Mouse (Mus musculus) layer of hippocampus, postnatal 25 days (tissue): Measurements from ENCODE around the gene Cacng4. TPM values are rescaled to one million over a fixed set of nuclear protein-coding genes. Genes with fewer than 3 reads are reported as not detected.

ENCODE experiments used
- DNase-seq, 2 experiments: peaks; one replicate each; pipeline ENCODE4 v3.0.0; 2022; ENCODE audit warnings: mixed read lengths in 2 of 2, low spot score in 1 of 2; ENCODE audit errors: extremely low spot score in 1 of 2
- total RNA-seq, 2 experiments: library from RNA; stranded (reverse); gene quantifications; 2 replicates each; pipeline ENCODE4 v1.2.3; 2021

The Cacng4 gene
- 10 to 100 TPM; 30.8 to 32.5 TPM for total RNA-seq

DNA sequence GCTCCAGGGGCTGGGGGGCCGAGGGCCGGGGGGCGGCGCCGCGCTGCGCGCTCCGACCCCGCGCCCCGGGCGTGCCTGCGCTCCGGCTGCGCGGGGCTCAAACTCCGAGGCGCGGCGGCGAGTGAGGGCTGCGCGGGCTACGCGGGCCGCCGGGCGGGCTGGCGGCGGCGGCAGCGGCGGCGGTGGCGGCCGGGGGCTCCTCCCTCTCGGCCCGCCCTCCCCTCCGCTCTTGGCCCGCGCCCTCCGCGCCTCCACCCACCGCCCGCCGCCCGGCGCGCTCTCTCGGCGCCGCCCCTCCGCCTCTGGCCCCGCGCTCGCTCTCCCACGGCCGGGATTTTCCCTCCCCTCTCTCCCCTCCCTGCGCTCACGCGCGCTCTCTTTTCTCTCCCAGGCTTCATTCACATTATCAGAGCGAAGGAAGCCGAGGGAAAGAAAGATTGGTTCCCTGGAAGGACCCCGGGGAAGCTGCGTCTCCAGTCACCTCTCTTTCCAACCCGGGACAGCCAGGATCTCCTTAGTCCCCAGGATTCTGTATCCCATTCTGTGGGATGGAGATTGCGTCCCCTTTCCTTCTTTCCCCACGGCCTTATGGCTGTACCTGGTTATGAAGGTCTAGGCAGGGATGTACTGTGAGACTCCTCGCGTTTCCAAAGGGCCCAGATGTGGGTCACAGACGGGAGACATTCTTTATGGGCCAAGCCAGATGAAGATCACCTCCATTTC, at the start of gene Cacng4:
Cacng4 (minus strand) TSS at position 11 of the 723 bp plus-strand sequence.
- peak in 1 of 2 experiments; percentile 21 for DNase-seq

GRCm38 (mm10) chr11:107833351-107834040, 39.1 kb upstream of the Cacng4 start:
- no peak for DNase-seq

- DNase-seq = no peak
Observed at GRCm38 (mm10) chr11:107817196-107817595, 22.8 kb upstream of the Cacng4 start.

DNA sequence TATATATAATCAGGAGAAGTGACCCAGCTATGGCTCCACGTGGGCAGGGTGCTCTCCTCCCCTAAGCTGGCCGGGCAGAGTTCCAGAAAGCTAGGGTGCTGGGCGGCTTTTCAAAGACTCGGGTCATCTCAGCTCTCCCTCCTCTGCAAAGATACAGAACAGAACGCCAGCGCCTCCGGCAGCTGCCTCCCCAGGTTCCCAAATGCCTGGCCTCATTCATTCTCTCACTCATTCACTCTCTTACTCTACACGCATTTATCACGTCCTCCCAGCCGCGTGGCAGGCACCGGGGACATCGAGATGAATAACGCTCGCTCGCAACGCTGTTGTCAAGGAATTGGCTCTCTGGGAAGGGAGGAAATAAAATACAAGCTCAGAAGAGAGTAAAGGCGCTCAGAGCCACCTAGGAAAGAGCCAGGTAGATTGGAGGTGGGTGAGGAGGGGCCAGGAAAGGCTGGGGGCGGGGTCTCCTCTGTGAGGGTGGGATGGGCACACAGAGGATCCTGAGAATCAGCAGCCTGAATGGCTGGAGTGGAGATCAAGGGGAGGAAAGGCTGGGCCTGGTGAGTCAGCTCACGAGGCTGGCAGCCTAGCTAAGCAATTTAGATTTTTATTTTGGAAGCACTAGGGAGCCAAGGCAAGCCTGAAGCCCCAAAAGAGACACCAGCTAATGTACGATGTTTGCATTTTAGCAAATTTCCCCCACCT, 18.7 kb upstream of the Cacng4 start:
- DNase-seq = no peak

- no peak for DNase-seq
Observed at GRCm38 (mm10) chr11:107812429-107812828, 18.1 kb upstream of the Cacng4 start.

GRCm38 (mm10) chr11:107808508-107808907, 14.2 kb upstream of the Cacng4 start:
- DNase-seq = peak in 1 of 2 experiments; percentile 34

DNA sequence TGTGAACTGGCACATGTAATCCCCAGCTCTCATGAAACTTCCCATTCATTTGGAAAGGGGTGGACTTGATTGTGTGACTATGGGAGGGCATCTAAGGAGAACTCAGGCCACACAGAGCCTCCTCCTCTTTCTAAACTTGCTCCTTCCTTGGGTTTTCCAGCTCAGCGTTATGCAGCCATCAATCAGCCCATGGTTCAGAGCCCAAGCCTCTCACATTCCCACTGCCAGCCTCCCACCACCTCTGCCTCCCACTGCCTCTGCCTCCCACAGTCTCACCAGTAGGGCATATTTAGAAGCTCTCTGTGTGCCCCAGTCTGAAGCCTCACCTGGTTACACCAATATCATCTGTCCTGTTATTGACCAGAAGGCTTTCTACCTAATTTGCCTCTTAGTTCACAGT, 11.7 kb upstream of the Cacng4 start:
- DNase-seq = no peak

- DNase-seq = no peak
Observed at GRCm38 (mm10) chr11:107801946-107802345, 7.6 kb upstream of the Cacng4 start.

- DNase-seq = no peak
Observed at GRCm38 (mm10) chr11:107799331-107799730, 5.0 kb upstream of the Cacng4 start.

DNA sequence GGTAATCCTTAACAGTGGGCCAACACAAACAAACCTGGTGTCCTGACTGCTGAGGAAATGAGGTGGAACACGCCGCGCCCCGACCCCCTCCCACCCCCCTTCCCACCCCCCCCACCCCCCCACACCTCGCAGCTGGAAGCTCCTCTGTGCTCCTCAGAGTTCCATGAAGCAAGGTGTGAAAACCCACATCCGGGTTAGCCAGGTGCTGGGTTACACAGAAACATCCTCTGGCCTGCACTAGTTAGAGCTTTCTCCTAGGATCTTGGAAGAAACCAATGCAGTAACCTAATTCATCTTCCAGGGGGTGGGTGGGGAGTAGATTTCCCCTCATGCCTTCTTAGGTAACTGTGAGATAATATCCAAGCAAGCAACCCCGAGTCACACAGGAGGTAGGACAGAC, 2.0 kb upstream of the Cacng4 start:
- DNase-seq = no peak

DNA sequence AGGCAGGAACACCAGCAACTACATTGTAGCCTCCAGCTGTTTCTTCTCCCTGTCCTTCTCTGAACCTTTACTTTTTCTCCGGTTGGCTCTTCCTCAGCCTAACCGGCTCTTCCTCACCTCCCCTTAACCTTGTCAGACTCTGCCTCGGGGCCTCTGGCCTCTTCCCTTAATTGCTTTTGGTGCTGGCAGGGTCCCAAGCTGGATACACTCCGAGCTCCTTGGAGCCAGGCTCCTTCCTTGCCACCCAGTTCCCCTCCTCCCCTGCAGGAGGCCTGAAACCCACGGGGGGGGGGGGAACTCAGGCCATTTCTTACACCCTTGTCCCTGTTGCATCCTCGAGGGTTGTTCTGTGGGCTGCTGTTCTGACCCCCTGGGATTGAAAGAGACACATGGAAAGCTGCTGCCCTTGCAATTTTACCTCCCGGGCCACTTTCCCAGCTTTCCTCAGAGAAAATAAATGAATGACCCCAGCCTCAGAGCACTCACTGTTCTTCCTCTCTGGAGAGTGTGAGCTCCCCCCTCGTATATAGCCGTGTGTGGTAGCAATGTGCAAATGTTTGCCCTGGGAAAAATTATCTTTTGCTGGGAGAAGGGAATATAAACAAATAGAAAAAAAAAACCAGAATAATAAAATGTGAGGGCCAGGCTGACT, 1.2 kb upstream of the Cacng4 start:
- DNase-seq = no peak

- DNase-seq = no peak
Observed at GRCm38 (mm10) chr11:107794103-107794493, 259 bp downstream of the Cacng4 start.

DNA sequence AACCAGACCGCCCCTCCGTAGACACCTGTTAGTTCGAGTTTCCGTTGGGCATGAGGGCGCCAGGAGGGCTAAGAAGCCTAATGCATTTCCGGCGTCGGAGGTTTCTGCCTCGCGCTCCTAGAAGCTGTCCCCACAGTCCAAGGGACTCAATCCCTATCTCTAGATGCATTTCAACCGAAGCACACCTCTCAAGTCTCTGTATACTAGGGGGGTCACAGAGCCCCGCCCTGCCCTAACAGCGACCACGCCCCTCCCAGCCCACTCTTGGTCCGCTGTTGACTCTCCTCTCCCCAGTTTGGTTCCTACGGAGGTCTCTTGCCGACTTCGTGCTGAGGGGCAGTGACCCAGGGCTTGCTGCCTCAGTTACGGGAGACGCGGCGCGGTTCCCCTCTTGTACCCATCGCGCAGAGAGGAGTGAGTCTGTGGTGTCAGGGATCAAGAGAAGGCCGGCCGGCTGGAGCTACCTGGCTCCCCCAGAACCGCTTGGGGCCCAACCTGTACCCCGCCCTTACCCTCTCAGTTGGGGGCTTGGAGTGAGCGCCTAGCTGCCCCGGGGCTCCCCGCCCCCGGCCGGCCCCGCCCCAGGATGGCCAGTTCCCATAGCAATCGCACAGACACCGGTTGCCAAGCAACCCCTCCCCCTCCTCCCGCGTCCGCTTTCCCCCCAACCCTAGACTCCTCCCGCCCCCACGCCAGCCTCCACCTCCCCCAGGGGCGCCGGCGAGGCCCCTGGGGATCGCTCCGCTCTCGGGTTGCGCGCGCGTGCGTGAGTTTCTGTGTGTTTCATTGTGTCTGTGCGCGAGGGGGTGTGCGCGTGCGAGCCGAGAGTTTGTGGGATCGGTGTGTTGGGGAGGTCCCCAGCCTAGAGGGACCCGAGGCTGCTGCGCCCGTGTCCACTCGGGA, 906 bp downstream of the Cacng4 start:
- peak in 1 of 2 experiments; percentile 37 for DNase-seq

DNA sequence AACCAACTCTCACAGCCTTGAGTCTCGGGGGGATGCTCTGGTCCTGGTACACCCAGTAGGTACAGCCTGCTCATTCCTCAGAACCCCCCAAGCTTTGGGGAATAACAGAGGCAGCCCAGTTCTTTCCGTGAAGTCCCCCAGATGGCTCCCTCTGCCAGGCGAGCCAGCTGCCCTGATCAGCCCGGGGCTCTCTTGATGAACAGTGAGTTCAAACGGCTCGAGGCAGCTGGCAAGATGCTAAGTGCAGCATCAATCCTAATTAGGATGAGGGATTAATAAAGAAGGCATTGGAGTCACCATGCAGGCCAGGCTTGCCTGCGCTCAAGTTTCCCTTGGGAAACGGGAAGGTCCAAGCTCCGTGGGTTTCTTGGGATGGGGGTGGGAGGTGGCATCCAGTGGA, 2.2 kb downstream of the Cacng4 start:
- no peak for DNase-seq

GRCm38 (mm10) chr11:107785761-107786160, 8.6 kb downstream of the Cacng4 start:
- DNase-seq = no peak

- DNase-seq = no peak
Observed at GRCm38 (mm10) chr11:107785288-107785687, 9.1 kb downstream of the Cacng4 start.

DNA sequence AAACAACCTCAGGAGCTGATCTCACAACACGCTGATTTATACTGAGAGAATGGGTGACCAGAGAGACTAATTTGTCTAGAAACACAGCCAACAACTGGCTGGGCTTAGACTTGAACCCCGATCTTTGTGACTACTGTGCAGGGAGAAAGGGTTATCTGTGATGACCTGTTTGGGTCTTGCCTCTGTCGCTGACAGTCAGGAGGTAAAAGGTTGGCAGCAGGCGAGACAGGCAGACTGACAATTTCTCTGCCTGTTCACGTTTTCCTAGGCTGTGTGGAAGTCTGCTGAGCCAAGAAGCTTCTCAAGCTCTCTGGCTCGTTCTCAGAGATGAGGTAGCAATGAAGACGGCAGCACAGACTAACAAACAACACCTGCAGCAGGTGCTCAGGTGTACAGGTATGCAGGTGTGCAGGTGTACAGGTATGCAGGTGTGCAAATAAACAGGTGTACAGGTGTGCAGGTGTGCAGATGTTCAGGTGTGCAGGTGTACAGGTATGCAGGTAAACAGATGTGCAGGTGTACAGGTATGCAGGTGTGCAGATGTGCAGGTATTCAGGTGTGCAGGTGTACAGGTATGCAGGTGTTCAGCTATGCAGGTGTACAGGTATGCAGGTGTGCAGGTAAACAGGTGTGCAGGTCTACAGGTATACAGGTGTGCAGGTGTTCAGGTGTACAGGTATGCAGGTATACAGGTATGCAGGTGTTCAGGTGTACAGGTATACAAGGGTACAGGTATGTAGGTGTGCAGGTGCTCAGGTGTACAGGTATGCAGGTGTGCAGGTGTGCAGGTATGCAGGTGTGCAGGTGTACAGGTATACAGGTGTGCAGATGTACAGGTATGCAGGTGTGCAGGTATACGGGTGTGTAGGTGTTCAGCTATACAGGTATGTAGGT, 10.2 kb downstream of the Cacng4 start:
- DNase-seq = no peak

DNA sequence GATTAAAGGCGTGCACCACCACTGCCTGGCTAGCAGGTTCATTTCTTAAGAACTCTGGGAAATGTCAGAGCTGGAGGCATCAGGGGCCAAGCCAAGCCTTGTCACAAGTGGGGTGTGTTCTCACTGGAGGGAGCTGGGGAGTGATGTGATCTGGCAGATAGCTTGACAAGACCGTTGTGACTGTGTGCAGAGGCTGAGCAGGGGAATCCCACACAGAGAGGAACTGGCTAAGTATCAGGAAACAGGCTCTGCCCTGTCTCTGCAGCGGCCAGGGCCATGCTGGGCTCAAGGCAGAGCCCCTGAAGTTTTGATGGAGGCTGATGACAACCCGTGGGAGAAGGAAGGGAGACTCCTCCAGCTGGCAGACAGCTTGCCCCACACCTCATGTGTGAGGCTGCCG, 11.8 kb downstream of the Cacng4 start:
- DNase-seq = no peak

- no peak for DNase-seq
Observed at GRCm38 (mm10) chr11:107778859-107779258, 15.5 kb downstream of the Cacng4 start.
